Mouse (Mus musculus): ENCODE measurements around the gene Spata2l.
"Not testable (repeated sequence)": the region's sequence is repeated elsewhere in the genome, so short reads cannot be mapped to it uniquely, and the experiment has no call there.

Gene Spata2l

GRCm38 (mm10) chr8:123245543-123245942 is 9.5 kb upstream of the Spata2l start:
- no peak for DNase-seq (ENCODE audit: low spot score in 2 of 2)

GRCm38 (mm10) chr8:123244382-123244781 is 8.3 kb upstream of the Spata2l start:
- no peak for DNase-seq (ENCODE audit: low spot score in 2 of 2)

GRCm38 (mm10) chr8:123243053-123243452 is 7.0 kb upstream of the Spata2l start:
- no peak for DNase-seq (ENCODE audit: low spot score in 2 of 2)

- DNase-seq (ENCODE audit: low spot score in 2 of 2) = no peak
These were observed 6.3 kb upstream of the Spata2l start for GRCm38 (mm10) chr8:123242107-123242923.

- DNase-seq (ENCODE audit: low spot score in 2 of 2) = no peak
These were observed 3.4 kb upstream of the Spata2l start for GRCm38 (mm10) chr8:123239398-123239797.

- DNase-seq (ENCODE audit: low spot score in 2 of 2) = no peak
These were observed 1.0 kb downstream of the Spata2l start for GRCm38 (mm10) chr8:123234918-123235519.

GRCm38 (mm10) chr8:123233760-123234159 is 2.3 kb downstream of the Spata2l start:
- no peak for DNase-seq (ENCODE audit: low spot score in 2 of 2)

GRCm38 (mm10) chr8:123233300-123233699 is 2.7 kb downstream of the Spata2l start:
- DNase-seq (ENCODE audit: low spot score in 2 of 2) = no peak

- DNase-seq (ENCODE audit: low spot score in 2 of 2) = no peak
These were observed 3.5 kb downstream of the Spata2l start for GRCm38 (mm10) chr8:123232553-123232952.

- DNase-seq (ENCODE audit: low spot score in 2 of 2) = no peak
These were observed 4.3 kb downstream of the Spata2l start for GRCm38 (mm10) chr8:123231742-123232141.

GRCm38 (mm10) chr8:123230326-123230725 is 5.7 kb downstream of the Spata2l start:
- DNase-seq (ENCODE audit: low spot score in 2 of 2) = not testable (repeated sequence)

- DNase-seq (ENCODE audit: low spot score in 2 of 2) = no peak
These were observed 7.6 kb downstream of the Spata2l start for GRCm38 (mm10) chr8:123228416-123228815.

- DNase-seq (ENCODE audit: low spot score in 2 of 2) = peak; percentile 89 to 95
These were observed 11.5 kb downstream of the Spata2l start, which contains the start of gene Cdk10 for GRCm38 (mm10) chr8:123224278-123225266. Gene Cdk10 (plus strand): TSS chr8:123224842.

- DNase-seq (ENCODE audit: low spot score in 2 of 2) = no peak
These were observed 15.1 kb downstream of the Spata2l start for GRCm38 (mm10) chr8:123220917-123221316.

GRCm38 (mm10) chr8:123215430-123215829 is 20.6 kb downstream of the Spata2l start:
- no peak for DNase-seq (ENCODE audit: low spot score in 2 of 2)

- no peak for DNase-seq (ENCODE audit: low spot score in 2 of 2)
These were observed 22.8 kb downstream of the Spata2l start for GRCm38 (mm10) chr8:123213118-123213772.

GRCm38 (mm10) chr8:123212321-123213117 is 23.5 kb downstream of the Spata2l start, which contains the start of the genes Chmp1a and Spata33:
Gene Chmp1a (minus strand): TSS chr8:123212763.
Gene Spata33 (plus strand): TSS chr8:123212832.
- peak; percentile 87 to 93 for DNase-seq (ENCODE audit: low spot score in 2 of 2)

- no peak for DNase-seq (ENCODE audit: low spot score in 2 of 2)
These were observed 24.2 kb downstream of the Spata2l start for GRCm38 (mm10) chr8:123211876-123212275.

- no peak for DNase-seq (ENCODE audit: low spot score in 2 of 2)
These were observed 32.5 kb downstream of the Spata2l start for GRCm38 (mm10) chr8:123203571-123203970.

- peak; percentile 72 to 81 for DNase-seq (ENCODE audit: low spot score in 2 of 2)
These were observed 33.7 kb downstream of the Spata2l start for GRCm38 (mm10) chr8:123202288-123202687.
